Mouse (Mus musculus) C2C12 (cell line): ENCODE data around the gene Ube2l3.

Source experiments
- CEBPB ChIP-seq: IDR thresholded peaks from one replicate; pipeline ENCODE4 v1.6.1; 2011; ENCODE audit warnings: low read depth, mild to moderate bottlenecking, control low read depth, moderate library complexity
- CTCF ChIP-seq: IDR thresholded peaks from one replicate; pipeline ENCODE4 v1.5.1; 2011; ENCODE audit not compliant: control insufficient read depth, insufficient read depth, insufficient read length
- MAX ChIP-seq: IDR thresholded peaks from one replicate; pipeline ENCODE4 v1.6.1; 2011; ENCODE audit warnings: mild to moderate bottlenecking, control low read depth
- MYOD1 ChIP-seq: IDR thresholded peaks from one replicate; pipeline ENCODE4 v1.6.1; 2011; ENCODE audit warnings: low read depth; ENCODE audit not compliant: control insufficient read depth, insufficient read length
- MYOG ChIP-seq: IDR thresholded peaks from one replicate; pipeline ENCODE4 v1.6.1; 2011; ENCODE audit not compliant: control insufficient read depth, insufficient read length; ENCODE audit errors: extremely low read depth
- USF1 ChIP-seq: IDR thresholded peaks from one replicate; pipeline ENCODE4 v1.6.1; 2011; ENCODE audit warnings: low read depth, mild to moderate bottlenecking, control low read depth, moderate library complexity

DNA sequence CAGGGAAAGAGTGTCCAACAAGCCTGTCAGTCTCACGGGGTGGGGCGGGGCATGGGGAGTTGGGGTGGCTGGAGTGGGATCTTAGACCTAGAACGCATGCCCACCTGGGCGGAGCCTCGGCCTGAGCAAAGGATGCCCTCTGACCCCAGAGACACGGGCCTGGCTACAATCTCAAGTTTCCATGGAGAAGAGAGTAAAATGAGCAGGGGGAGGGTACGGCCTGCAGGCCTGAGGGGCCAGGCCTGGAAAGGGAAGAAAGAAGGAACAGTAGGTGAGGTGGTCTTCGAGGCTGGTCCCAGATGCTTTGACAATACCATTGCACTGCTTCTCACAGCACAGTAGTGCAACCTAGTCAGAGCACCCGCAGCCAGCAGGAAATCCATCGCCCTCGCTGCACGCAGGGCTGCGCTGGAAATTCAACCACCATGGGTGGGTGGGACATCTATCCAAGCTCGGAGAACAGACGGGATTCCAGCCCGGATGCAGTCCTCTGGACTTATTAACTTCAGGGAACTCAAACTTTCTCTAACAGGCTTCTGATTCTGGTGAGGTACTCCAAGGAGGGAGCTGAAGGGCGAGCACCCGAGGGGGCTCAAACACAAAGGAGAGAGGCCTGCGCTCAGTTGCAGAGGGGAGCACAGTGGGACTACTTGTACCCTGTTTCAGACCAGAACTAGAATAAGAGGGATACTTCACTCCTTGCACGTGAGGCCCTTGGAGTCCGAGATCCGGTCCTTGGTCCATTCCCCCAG is 78.2 kb downstream of the Ube2l3 start:
- no peak for TF ChIP-seq CTCF
- no peak for TF ChIP-seq USF1
- no peak for TF ChIP-seq MYOG
- no peak for TF ChIP-seq MAX
- no peak for TF ChIP-seq CEBPB
- TF ChIP-seq MYOD1: no peak
